Mouse (Mus musculus) CH12.LX (cell line): Measurements from ENCODE around the gene Tfr2. TPM values are rescaled to one million over a fixed set of nuclear protein-coding genes. Genes with fewer than 3 reads are reported as not detected.

Experiments
- DNase-seq: peaks from one replicate; pipeline ENCODE4 v3.0.0-alpha.2; 2013; ENCODE audit errors: extremely low read depth
- H3K27ac ChIP-seq: 2 replicates; pipeline ENCODE4 v1.5.1; 2012; ENCODE audit warnings: low read depth, mild to moderate bottlenecking, control low read depth, moderate library complexity; ENCODE audit not compliant: insufficient read depth
- H3K27me3 ChIP-seq: replicated peaks from 2 replicates; pipeline ENCODE3; 2012; ENCODE audit warnings: inconsistent platforms
- H3K36me3 ChIP-seq, 2 experiments: replicated peaks in 1 of 2; 2 replicates each; pipeline versions ENCODE3 to v1.6.1; 2012; ENCODE audit warnings: inconsistent platforms in 1 of 2, low read length in 1 of 2, mild to moderate bottlenecking in 1 of 2, mixed read lengths in 1 of 2, moderate library complexity in 1 of 2; ENCODE audit not compliant: control insufficient read depth in 1 of 2, insufficient read depth in 1 of 2
- H3K4me1 ChIP-seq, 2 experiments: 2 replicates each; pipeline ENCODE4 v1.6.1; 2012; ENCODE audit warnings: inconsistent platforms in 1 of 2, moderate library complexity in 1 of 2; ENCODE audit not compliant: insufficient read depth in 2 of 2, control insufficient read depth in 1 of 2
- H3K4me2 ChIP-seq: 2 replicates; pipeline ENCODE4 v1.6.1; 2012; ENCODE audit warnings: low read depth, mild to moderate bottlenecking, control low read depth; ENCODE audit not compliant: poor library complexity, insufficient read depth, severe bottlenecking
- H3K4me3 ChIP-seq, 3 experiments: fragments of 150-350 bp in 1 of 3; sonication (generic) in 1 of 3; replicated peaks in 1 of 3; 2 replicates each; pipeline versions ENCODE3 to v1.5.1; 2011 to 2012; ENCODE audit warnings: low read depth in 2 of 3, low read length in 2 of 3, mild to moderate bottlenecking in 2 of 3, moderate library complexity in 2 of 3, control low read depth in 1 of 3, improper control_type of control experiment in 1 of 3, inconsistent platforms in 1 of 3, mixed read lengths in 1 of 3; ENCODE audit not compliant: poor library complexity in 1 of 3
- H3K79me2 ChIP-seq: replicated peaks from 2 replicates; pipeline ENCODE4 v1.6.1; 2012; ENCODE audit warnings: mild to moderate bottlenecking, moderate library complexity; ENCODE audit not compliant: control insufficient read depth, poor library complexity, insufficient read depth, severe bottlenecking; ENCODE audit errors: extremely low read depth
- H3K9ac ChIP-seq: 2 replicates; pipeline ENCODE4 v1.6.1; 2012; ENCODE audit warnings: low read depth, mild to moderate bottlenecking, control low read depth, moderate library complexity; ENCODE audit not compliant: insufficient read depth
- H3K9me3 ChIP-seq: replicated peaks from 2 replicates; pipeline ENCODE3; 2012; ENCODE audit warnings: low read length, inconsistent platforms, mixed read lengths
- BHLHE40 ChIP-seq: IDR thresholded peaks from 2 replicates; pipeline ENCODE4 v1.6.1; 2011; ENCODE audit warnings: mild to moderate bottlenecking, low read depth, low read length, improper control_type of control experiment
- CHD2 ChIP-seq: IDR thresholded peaks from 2 replicates; pipeline ENCODE4 v1.6.1; 2011; ENCODE audit warnings: low read length, improper control_type of control experiment
- E2F4 ChIP-seq: IDR thresholded peaks from 2 replicates; pipeline ENCODE4 v1.6.1; 2011; ENCODE audit warnings: low read depth, low read length, improper control_type of control experiment; ENCODE audit not compliant: insufficient replicate concordance
- ELF1 ChIP-seq: IDR thresholded peaks from 2 replicates; pipeline ENCODE4 v1.6.1; 2014; ENCODE audit warnings: low read depth, mild to moderate bottlenecking, inconsistent platforms, low read length, improper control_type of control experiment
- EP300 ChIP-seq: IDR thresholded peaks from 2 replicates; pipeline ENCODE4 v1.6.1; 2011; ENCODE audit warnings: low read length, improper control_type of control experiment
- JUN ChIP-seq: IDR thresholded peaks from 2 replicates; pipeline ENCODE4 v1.6.1; 2011; ENCODE audit warnings: low read depth, mild to moderate bottlenecking, low read length, improper control_type of control experiment, moderate library complexity; ENCODE audit not compliant: insufficient read depth
- MAX ChIP-seq: IDR thresholded peaks from 2 replicates; pipeline ENCODE4 v1.6.1; 2011; ENCODE audit warnings: low read length, improper control_type of control experiment
- MEF2A ChIP-seq: IDR thresholded peaks from 2 replicates; pipeline ENCODE4 v1.6.1; 2014; ENCODE audit warnings: low read depth, mild to moderate bottlenecking, inconsistent platforms, low read length, improper control_type of control experiment, borderline replicate concordance
- NRF1 ChIP-seq: IDR thresholded peaks from 2 replicates; pipeline ENCODE4 v1.6.1; 2014; ENCODE audit warnings: low read depth, mild to moderate bottlenecking, inconsistent platforms, low read length, improper control_type of control experiment, moderate library complexity
- PAX5 ChIP-seq: IDR thresholded peaks from 2 replicates; pipeline ENCODE4 v1.6.1; 2012; ENCODE audit warnings: low read length, inconsistent platforms, mixed read lengths
- POLR2A ChIP-seq: IDR thresholded peaks from 2 replicates; pipeline ENCODE4 v1.6.1; 2011; ENCODE audit warnings: low read depth, mild to moderate bottlenecking, improper control_type of control experiment, low read length
- RAD21 ChIP-seq: IDR thresholded peaks from 2 replicates; pipeline ENCODE4 v1.6.1; 2011; ENCODE audit warnings: low read depth, mild to moderate bottlenecking, low read length, improper control_type of control experiment, moderate library complexity
- RCOR1 ChIP-seq: conservative IDR thresholded peaks from 2 replicates; pipeline ENCODE4 v1.6.1; 2012; ENCODE audit warnings: low read depth, mild to moderate bottlenecking, inconsistent platforms, low read length, improper control_type of control experiment
- SIN3A ChIP-seq: IDR thresholded peaks from 2 replicates; pipeline ENCODE4 v1.6.1; 2012; ENCODE audit warnings: low read length, improper control_type of control experiment, inconsistent platforms
- SMC3 ChIP-seq: IDR thresholded peaks from 2 replicates; pipeline ENCODE4 v1.6.1; 2011; ENCODE audit warnings: low read depth, low read length, improper control_type of control experiment
- TBP ChIP-seq: conservative IDR thresholded peaks from 2 replicates; pipeline ENCODE4 v1.6.1; 2011; ENCODE audit warnings: low read depth, low read length, improper control_type of control experiment
- TCF12 ChIP-seq: IDR thresholded peaks from 2 replicates; pipeline ENCODE4 v1.6.1; 2014; ENCODE audit warnings: low read depth, mild to moderate bottlenecking, inconsistent platforms, low read length, improper control_type of control experiment
- UBTF ChIP-seq: IDR thresholded peaks from 2 replicates; pipeline ENCODE4 v1.6.1; 2012; ENCODE audit warnings: low read depth, mild to moderate bottlenecking, inconsistent platforms, low read length, improper control_type of control experiment, moderate library complexity
- ZMIZ1 ChIP-seq: IDR thresholded peaks from 2 replicates; pipeline ENCODE4 v1.6.1; 2012; ENCODE audit warnings: low read depth, mild to moderate bottlenecking, inconsistent platforms, low read length, improper control_type of control experiment
- dilution Hi-C: fragments of 300-500 bp; cut with MboI; formaldehyde crosslinking; loops from 2 replicates; pipeline ENCODE4 v1.14.3; 2020; ENCODE audit warnings: low sequenced_read_pairs; ENCODE audit not compliant: extremely low pct_unique_long_range_greater_than_20kb, extremely low pct_ligation_motif_present
- in situ Hi-C: fragments of 300-500 bp; cut with MboI; formaldehyde crosslinking; loops from 3 replicates; pipeline ENCODE4 v1.14.3; 2019; ENCODE audit warnings: low sequenced_read_pairs, low pct_ligation_motif_present, low pct_unique_long_range_greater_than_20kb, mixed read lengths
- polyA plus RNA-seq: library from polyadenylated mRNA; unstranded; fragments of >175 nt; gene quantifications from 2 replicates; pipeline ENCODE4 v1.2.1, GENCODE M21; 2012; ENCODE audit warnings: low read depth; ENCODE audit not compliant: insufficient read length
- total RNA-seq, 2 experiments: library from RNA; depleted of rRNA; stranded (reverse); fragments of 300-350 nt in 1 of 2; fragments of >200 nt in 1 of 2; gene quantifications; 2 replicates each; pipeline ENCODE4 v1.2.3; 2012 to 2014

Gene Tfr2
- total and polyA plus RNA-seq, 3 experiments: 0.67 to 2.2 (median 2.2) TPM

GRCm38 (mm10) chr5:137590507-137590906 is 20.9 kb downstream of the Tfr2 start:
- DNase-seq: no peak
- TF ChIP-seq UBTF (no peak), PAX5 (no peak), JUN (no peak), SIN3A (no peak), TBP (no peak), ELF1 (no peak), SMC3 (no peak), MAX (no peak), RAD21 (no peak), POLR2A (no peak), BHLHE40 (no peak), EP300 (no peak), E2F4 (no peak), ZMIZ1 (no peak), CHD2 (no peak), RCOR1 (no peak), MEF2A (no peak)
- Histone ChIP-seq H3K36me3 (no peaks in the 10 kb centered on the region), H3K4me2 (no peak overlapping the region), H3K27ac (no peak overlapping the region), H3K4me1 (no peaks in the 10 kb centered on the region; a peak in 1 of 4 replicates), H3K9ac (no peak overlapping the region), H3K9me3 (peaks cover 6% of the 10 kb centered on the region), H3K79me2 (no peaks in the 10 kb centered on the region), H3K4me3 (no peak overlapping the region), H3K27me3 (no peaks in the 10 kb centered on the region)
- dilution Hi-C loops (no loop called here), in situ Hi-C loops (no loop called here)

GRCm38 (mm10) chr5:137595921-137596320 is 26.3 kb downstream of the Tfr2 start:
- no peak overlapping the region for H3K4me2 ChIP-seq
- in situ Hi-C loops: no loop called here
- dilution Hi-C loops: no loop called here

More at GRCm38 (mm10) chr5:137595921-137596320, 26.3 kb downstream of the Tfr2 start:
- TF ChIP-seq NRF1: no peak
- TF ChIP-seq CHD2: no peak
- no peak for TF ChIP-seq TCF12
- TF ChIP-seq, all 38 proteins: peak for 0
- Histone ChIP-seq H3K4me1 (peaks cover 8 to 13% of the 10 kb centered on the region in 2 experiments), H3K79me2 (no peaks in the 10 kb centered on the region), H3K4me3 (no peak overlapping the region), H3K27ac (no peak overlapping the region), H3K9me3 (no peaks in the 10 kb centered on the region), H3K27me3 (no peaks in the 10 kb centered on the region), H3K36me3 (peaks cover 12 to 22% of the 10 kb centered on the region in 2 experiments), H3K9ac (no peak overlapping the region)
- no peak for DNase-seq
